ENCODE assay signal across 25 mouse cellular contexts in the genomic region with DNA sequence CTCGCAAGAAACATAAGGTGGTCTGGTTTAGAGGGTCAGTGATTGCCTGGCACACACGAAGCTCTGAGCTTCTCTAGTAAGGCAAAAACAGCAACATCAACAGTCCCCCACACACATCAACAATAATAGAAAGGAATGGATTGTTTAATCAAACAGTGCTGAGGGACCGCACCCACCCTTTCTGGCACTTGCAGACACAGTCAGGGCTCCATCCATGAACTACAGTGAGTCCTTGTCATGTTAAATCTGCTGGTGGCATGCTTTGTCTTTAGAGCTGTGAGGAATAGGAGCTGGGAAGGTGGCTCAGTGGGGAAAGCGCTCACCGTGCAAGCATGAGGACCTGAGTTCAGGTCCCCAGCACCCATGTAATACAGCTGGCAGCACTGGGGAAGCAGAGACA.
"Had no signal": no experiment of that assay in that cellular context is flagged by ENCODE, and none has a peak within 500 bp of the region (broad histone marks: within the 10 kb centered on the region; RNA-seq: fewer than 3 reads in every experiment).

No protein-coding gene starts in this region.

- H3K4me1 ChIP-seq: embryonic facial prominence, embryonic 12.5 days; embryonic facial prominence, embryonic 13.5 days; embryonic facial prominence, embryonic 15.5 days; forebrain, embryonic 12.5 days; forebrain, embryonic 13.5 days had no signal

- H3K27ac ChIP-seq: embryonic facial prominence, embryonic 10.5 days; embryonic facial prominence, embryonic 12.5 days; embryonic facial prominence, embryonic 13.5 days; embryonic facial prominence, embryonic 15.5 days; forebrain, embryonic 10.5 days; forebrain, embryonic 12.5 days; forebrain, embryonic 13.5 days; forebrain, embryonic 15.5 days; gastrocnemius, adult 2 months; heart, adult 2 months had no signal

- H3K36me3 ChIP-seq: embryonic facial prominence, embryonic 10.5 days; embryonic facial prominence, embryonic 12.5 days; embryonic facial prominence, embryonic 13.5 days; embryonic facial prominence, embryonic 15.5 days; forebrain, embryonic 10.5 days; forebrain, embryonic 12.5 days; forebrain, embryonic 15.5 days had no signal

- H3K4me3 ChIP-seq: embryonic facial prominence, embryonic 10.5 days; embryonic facial prominence, embryonic 12.5 days; embryonic facial prominence, embryonic 13.5 days; embryonic facial prominence, embryonic 15.5 days; erythroblast, embryonic 14.5 days; forebrain, embryonic 10.5 days; forebrain, embryonic 12.5 days; forebrain, embryonic 13.5 days; forebrain, embryonic 15.5 days; gastrocnemius, adult 2 months; heart, adult 2 months had no signal

- H3K27me3 ChIP-seq: embryonic facial prominence, embryonic 12.5 days; embryonic facial prominence, embryonic 13.5 days; embryonic facial prominence, embryonic 15.5 days; forebrain, embryonic 12.5 days; forebrain, embryonic 13.5 days; forebrain, embryonic 15.5 days had no signal

- DNase-seq: cerebellum, adult 9-10 months; cerebellum, adult 9-11 months; cerebellum, postnatal 10 days; cerebellum, postnatal 14 days; cerebellum, postnatal 25 days; cerebellum, postnatal 36 days; embryo, embryonic 11 days; forebrain, postnatal 0 days; gastrocnemius, adult 2 months; gastrocnemius, postnatal 10 days; gastrocnemius, postnatal 14 days; gastrocnemius, postnatal 25 days; gastrocnemius, postnatal 36 days; heart, adult 11 months; heart, adult 18-20 months; heart, adult 2 months had no signal

- H3K9me3 ChIP-seq: embryonic facial prominence, embryonic 10.5 days; embryonic facial prominence, embryonic 12.5 days; embryonic facial prominence, embryonic 13.5 days; embryonic facial prominence, embryonic 15.5 days; forebrain, embryonic 10.5 days; forebrain, embryonic 12.5 days; forebrain, embryonic 13.5 days; forebrain, embryonic 15.5 days had no signal
